Mouse (Mus musculus) lung, postnatal 0 days (tissue): ENCODE measurements around the gene Tgfbr1.

Experiments used
- CTCF ChIP-seq: IDR thresholded peaks from 2 replicates; pipeline ENCODE4 v1.5.1; 2016; ENCODE audit warnings: antibody characterized with exemption, mild to moderate bottlenecking
- EP300 ChIP-seq: IDR thresholded peaks from 2 replicates; pipeline ENCODE4 v1.6.1; 2016; ENCODE audit warnings: antibody characterized with exemption, mild to moderate bottlenecking, control low read depth

- no peak for TF ChIP-seq CTCF
- TF ChIP-seq EP300 = no peak
Measured at GRCm38 (mm10) chr4:47438956-47439355, 85.9 kb downstream of the Tgfbr1 start.
